Mouse (Mus musculus) brown adipose tissue, adult 24 weeks (tissue): ENCODE measurements around the gene Alg12. TPM values are rescaled to one million over a fixed set of nuclear protein-coding genes. Genes with fewer than 3 reads are reported as not detected.

Experiments used
- H3K27ac ChIP-seq: fragments of 200-500 bp; replicated peaks from 2 replicates; pipeline ENCODE4 v1.5.1; 2012; ENCODE audit warnings: low read depth, mild to moderate bottlenecking, low read length
- H3K4me1 ChIP-seq: fragments of 200-500 bp; 2 replicates; pipeline ENCODE4 v1.6.1; 2012; ENCODE audit warnings: low read length, mixed read lengths; ENCODE audit not compliant: control insufficient read depth, insufficient read depth, insufficient read length
- H3K4me3 ChIP-seq: fragments of 200-500 bp; 2 replicates; pipeline ENCODE4 v1.5.1; 2012; ENCODE audit warnings: low read depth, mild to moderate bottlenecking, low read length, moderate library complexity; ENCODE audit not compliant: insufficient read depth
- polyA plus RNA-seq: library from polyadenylated mRNA; stranded (reverse); fragments of >200 nt; gene quantifications from 2 replicates; pipeline ENCODE4 v1.2.4, GENCODE M21; 2012; ENCODE audit not compliant: missing spikeins, insufficient read depth, insufficient read length

Alg12 gene
- polyA plus RNA-seq, 1 experiment = 7.2 TPM

- no peak overlapping the region for H3K4me3 ChIP-seq
- peaks cover 45% of the 10 kb centered on the region for H3K4me1 ChIP-seq
- H3K27ac ChIP-seq = 0 out of 2 replicates have a peak overlapping the region, but pooled peaks have one; percentile 6
Observed at GRCm38 (mm10) chr15:88859206-88859970, 40.3 kb upstream of the Alg12 start.

GRCm38 (mm10) chr15:88858707-88859106, 39.6 kb upstream of the Alg12 start:
- no peak overlapping the region for H3K4me3 ChIP-seq
- H3K27ac ChIP-seq = peak overlapping the region; percentile 80; the same call in 1 of the 2 replicates
- H3K4me1 ChIP-seq = peaks cover 49% of the 10 kb centered on the region

GRCm38 (mm10) chr15:88858141-88858541, 39.0 kb upstream of the Alg12 start:
- Histone ChIP-seq H3K4me1 (peaks cover 51% of the 10 kb centered on the region), H3K4me3 (no peak overlapping the region), H3K27ac (peak overlapping the region; percentile 80)

- H3K4me3 ChIP-seq = no peak overlapping the region
- H3K27ac ChIP-seq = peak overlapping the region; percentile 49
- peaks cover 57% of the 10 kb centered on the region for H3K4me1 ChIP-seq
Observed at GRCm38 (mm10) chr15:88857361-88857760, 38.2 kb upstream of the Alg12 start.

- no peak overlapping the region for H3K4me3 ChIP-seq
- H3K4me1 ChIP-seq = peaks cover 65% of the 10 kb centered on the region
- H3K27ac ChIP-seq = peak overlapping the region; percentile 4
Observed at GRCm38 (mm10) chr15:88856613-88857012, 37.5 kb upstream of the Alg12 start.

- H3K4me3 ChIP-seq = no peak overlapping the region
- peak overlapping the region; percentile 81 for H3K27ac ChIP-seq
- H3K4me1 ChIP-seq = peaks cover 68% of the 10 kb centered on the region
Observed at GRCm38 (mm10) chr15:88855896-88856417, 36.8 kb upstream of the Alg12 start.

GRCm38 (mm10) chr15:88854969-88855830, 36.1 kb upstream of the Alg12 start:
- peak overlapping the region; percentile 81 for H3K27ac ChIP-seq
- no peak overlapping the region for H3K4me3 ChIP-seq
- H3K4me1 ChIP-seq = peaks cover 72% of the 10 kb centered on the region

- peaks cover 79% of the 10 kb centered on the region for H3K4me1 ChIP-seq
Observed at GRCm38 (mm10) chr15:88854119-88854968, 35.2 kb upstream of the Alg12 start.

GRCm38 (mm10) chr15:88853106-88853505, 34.0 kb upstream of the Alg12 start:
- Histone ChIP-seq H3K4me1 (peaks cover 79% of the 10 kb centered on the region), H3K27ac (no peak overlapping the region)

More at GRCm38 (mm10) chr15:88854119-88854968, 35.2 kb upstream of the Alg12 start:
- H3K4me3 ChIP-seq = no peak overlapping the region
- H3K27ac ChIP-seq = peak overlapping the region; percentile 60

GRCm38 (mm10) chr15:88851507-88852149, 32.5 kb upstream of the Alg12 start:
- H3K4me3 ChIP-seq = no peak overlapping the region

More at GRCm38 (mm10) chr15:88853106-88853505, 34.0 kb upstream of the Alg12 start:
- H3K4me3 ChIP-seq = no peak overlapping the region

GRCm38 (mm10) chr15:88851076-88851475, 32.0 kb upstream of the Alg12 start:
- Histone ChIP-seq H3K4me3 (no peak overlapping the region), H3K4me1 (peaks cover 68% of the 10 kb centered on the region), H3K27ac (peak overlapping the region; percentile 91)

More at GRCm38 (mm10) chr15:88851507-88852149, 32.5 kb upstream of the Alg12 start:
- H3K4me1 ChIP-seq = peaks cover 73% of the 10 kb centered on the region
- H3K27ac ChIP-seq = peak overlapping the region; percentile 91

- Histone ChIP-seq H3K27ac (peak overlapping the region; percentile 91), H3K4me3 (no peak overlapping the region), H3K4me1 (peaks cover 61% of the 10 kb centered on the region)
Observed at GRCm38 (mm10) chr15:88850146-88850826, 31.2 kb upstream of the Alg12 start.

GRCm38 (mm10) chr15:88849621-88850020, 30.5 kb upstream of the Alg12 start:
- no peak overlapping the region for H3K4me3 ChIP-seq
- peak overlapping the region; percentile 88 for H3K27ac ChIP-seq
- H3K4me1 ChIP-seq = peaks cover 55% of the 10 kb centered on the region
